Mouse (Mus musculus): ENCODE measurements around the gene Iqgap2.

DNA sequence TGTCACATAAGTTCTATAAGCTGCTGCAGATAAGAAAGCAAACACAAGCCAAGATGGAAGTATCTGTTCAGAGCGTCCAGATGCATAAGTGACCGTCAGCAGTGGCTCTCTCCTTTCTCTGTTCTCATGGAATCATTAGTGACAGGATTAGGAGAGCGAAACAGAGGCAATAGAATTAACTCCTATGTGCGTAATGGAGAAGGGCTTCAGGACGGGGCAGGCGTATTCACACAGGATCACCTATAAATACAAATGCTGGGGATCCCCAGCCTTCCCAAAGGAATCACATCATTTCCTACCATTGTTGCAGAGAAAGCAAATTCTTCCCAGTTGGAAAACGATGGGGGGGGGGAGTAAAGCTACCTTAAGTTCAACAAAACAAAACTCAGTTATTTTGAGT lies 232.3 kb downstream of the Iqgap2 start:
- TF ChIP-seq CTCF (conservative IDR thresholded peaks at IDR 0.05 in 1 of 2, IDR thresholded peaks at IDR 0.05 in 1 of 2; ENCODE audit: low read depth in 2 of 2, low read length in 2 of 2) (no peak), E2F4 (IDR thresholded peaks at IDR 0.05; ENCODE audit: insufficient replicate concordance, low read depth, low read length) (no peak)
